Mouse (Mus musculus) midbrain, postnatal 0 days (tissue): ENCODE data around the gene Gm5134. TPM values are rescaled to one million over a fixed set of nuclear protein-coding genes. Genes with fewer than 3 reads are reported as not detected.

ENCODE experiments used
- ATAC-seq: fragments of 200-750 bp; cut with Nextera tagmentation; 2 replicates; pipeline ENCODE4 v1.8.0; 2017; ENCODE audit warnings: moderate number of reproducible peaks, mild to moderate bottlenecking, moderate TSS enrichment, moderate library complexity; ENCODE audit not compliant: low FRiP score
- DNase-seq: peaks from one replicate; pipeline ENCODE4 v3.0.0-alpha.2; 2015; ENCODE audit warnings: low spot score
- H3K27ac ChIP-seq: fragments of 300-500 bp; sonication (generic); 2 replicates; pipeline ENCODE4 v1.5.1; 2014; ENCODE audit warnings: low read depth, mild to moderate bottlenecking, low read length, mixed read lengths
- H3K27me3 ChIP-seq: fragments of 300-500 bp; sonication (generic); 2 replicates; pipeline ENCODE4 v1.6.1; 2014; ENCODE audit warnings: low read length, control low read depth, mixed read lengths; ENCODE audit not compliant: insufficient read depth
- H3K36me3 ChIP-seq: fragments of 300-500 bp; sonication (generic); 2 replicates; pipeline ENCODE4 v1.6.1; 2014; ENCODE audit warnings: low read length, control low read depth, mixed read lengths; ENCODE audit not compliant: insufficient read depth
- H3K4me1 ChIP-seq: fragments of 300-500 bp; sonication (generic); 2 replicates; pipeline ENCODE4 v1.6.1; 2014; ENCODE audit warnings: mild to moderate bottlenecking, control low read depth, antibody characterized with exemption, low read length, mixed read lengths; ENCODE audit not compliant: insufficient read depth
- H3K4me2 ChIP-seq: fragments of 300-500 bp; sonication (generic); 2 replicates; pipeline ENCODE4 v1.6.1; 2014; ENCODE audit warnings: low read depth, mild to moderate bottlenecking, low read length, mixed read lengths; ENCODE audit not compliant: poor library complexity, severe bottlenecking
- H3K4me3 ChIP-seq: fragments of 300-500 bp; sonication (generic); 2 replicates; pipeline ENCODE4 v1.5.1; 2014; ENCODE audit warnings: low read depth, mild to moderate bottlenecking, low read length, moderate library complexity
- H3K9ac ChIP-seq: fragments of 300-500 bp; sonication (generic); replicated peaks from 2 replicates; pipeline ENCODE4 v1.6.1; 2014; ENCODE audit warnings: mild to moderate bottlenecking, low read length, moderate library complexity, mixed read lengths; ENCODE audit not compliant: poor library complexity, severe bottlenecking
- H3K9me3 ChIP-seq: fragments of 300-500 bp; sonication (generic); 2 replicates; pipeline ENCODE4 v1.6.1; 2016; ENCODE audit warnings: low read length, control low read depth
- CTCF ChIP-seq: IDR thresholded peaks from 2 replicates; pipeline ENCODE4 v1.5.1; 2016; ENCODE audit warnings: antibody characterized with exemption, mild to moderate bottlenecking
- WGBS: fragments of 180-500 bp; shearing (Covaris S2); extraction: QIAGEN DNeasy Blood & Tissue Kit; methylation state at CpG from one replicate; pipeline ENCODE4 v1.1.7; 2014; 5-methylcytosine and 5-hydroxymethylcytosine counted together
- polyA plus RNA-seq: library from polyadenylated mRNA; unstranded; fragments of >200 nt; fragmentation: Nextera tagmentation; extraction: Ambion mirVana; gene quantifications from 2 replicates; pipeline ENCODE4 v1.2.1, GENCODE M21; 2015
- total RNA-seq: library from RNA; depleted of rRNA; stranded (reverse); fragments of >200 nt; gene quantifications from 2 replicates; pipeline ENCODE4 v1.2.3, GENCODE M21; 2014; rRNA removed

The Gm5134 gene
- total RNA-seq (not detected in 2 replicates), polyA plus RNA-seq (not detected in 2 replicates)

GRCm38 (mm10) chr10:75954381-75954811 lies at the start of gene Gm5134:
Gene Gm5134 (plus strand): TSS chr10:75954514.
- Histone ChIP-seq H3K4me1 (peaks cover 5% of the 10 kb centered on the region; the same call in 1 of the 2 replicates), H3K27me3 (0 out of 2 replicates have a peak, but pooled peaks cover 5% of the 10 kb centered on the region), H3K36me3 (no peaks in the 10 kb centered on the region), H3K27ac (no peak within 1 kb of the TSS), H3K9me3 (no peaks in the 10 kb centered on the region), H3K4me2 (peak within 1 kb of the TSS; percentile 24; the same call in 1 of the 2 replicates), H3K9ac (no peak within 1 kb of the TSS), H3K4me3 (no peak within 1 kb of the TSS)
- 31% methylated on average over 20 of the region's 20 CpGs for WGBS
- ATAC-seq (no peak), DNase-seq (no peak)
- no peak for TF ChIP-seq CTCF

GRCm38 (mm10) chr10:75906882-75907281 lies 47.4 kb upstream of the Gm5134 start:
- Histone ChIP-seq H3K9ac (no peak overlapping the region), H3K4me3 (no peak overlapping the region), H3K27ac (no peak overlapping the region), H3K4me1 (no peaks in the 10 kb centered on the region), H3K4me2 (no peak overlapping the region), H3K9me3 (no peaks in the 10 kb centered on the region), H3K36me3 (peaks cover 86% of the 10 kb centered on the region), H3K27me3 (no peaks in the 10 kb centered on the region)
- no peak for TF ChIP-seq CTCF
- WGBS, result 97% methylated on average over 4 of the region's 4 CpGs
- DNase-seq, result no peak
- ATAC-seq, result no peak

DNA sequence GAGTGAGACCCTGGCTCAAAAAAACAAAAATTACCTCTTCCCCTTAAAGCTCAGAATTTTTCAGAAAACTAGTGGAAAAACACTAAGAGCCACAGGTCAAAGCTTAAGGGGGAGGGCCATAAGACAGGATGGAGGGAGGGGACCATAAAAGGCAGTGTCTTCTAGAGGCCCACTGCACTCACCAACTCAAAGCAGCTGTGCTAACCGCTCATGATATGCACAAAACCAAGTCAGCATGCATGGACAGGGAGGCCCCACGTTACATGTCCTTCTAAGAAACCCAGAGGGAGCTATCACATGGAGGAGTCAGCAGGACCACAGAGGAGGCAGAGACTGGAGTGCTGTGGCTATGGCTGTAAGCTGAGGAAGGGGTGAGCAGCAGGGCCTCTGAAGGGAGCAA lies 43.6 kb upstream of the Gm5134 start:
- TF ChIP-seq CTCF, result no peak
- Histone ChIP-seq H3K9ac (no peak overlapping the region), H3K36me3 (peaks cover 69% of the 10 kb centered on the region), H3K4me2 (no peak overlapping the region), H3K27ac (no peak overlapping the region), H3K4me1 (no peaks in the 10 kb centered on the region), H3K27me3 (no peaks in the 10 kb centered on the region), H3K4me3 (no peak overlapping the region), H3K9me3 (no peaks in the 10 kb centered on the region)
- ATAC-seq (no peak), DNase-seq (no peak)
- WGBS, result 74% methylated on average over 2 of the region's 2 CpGs

DNA sequence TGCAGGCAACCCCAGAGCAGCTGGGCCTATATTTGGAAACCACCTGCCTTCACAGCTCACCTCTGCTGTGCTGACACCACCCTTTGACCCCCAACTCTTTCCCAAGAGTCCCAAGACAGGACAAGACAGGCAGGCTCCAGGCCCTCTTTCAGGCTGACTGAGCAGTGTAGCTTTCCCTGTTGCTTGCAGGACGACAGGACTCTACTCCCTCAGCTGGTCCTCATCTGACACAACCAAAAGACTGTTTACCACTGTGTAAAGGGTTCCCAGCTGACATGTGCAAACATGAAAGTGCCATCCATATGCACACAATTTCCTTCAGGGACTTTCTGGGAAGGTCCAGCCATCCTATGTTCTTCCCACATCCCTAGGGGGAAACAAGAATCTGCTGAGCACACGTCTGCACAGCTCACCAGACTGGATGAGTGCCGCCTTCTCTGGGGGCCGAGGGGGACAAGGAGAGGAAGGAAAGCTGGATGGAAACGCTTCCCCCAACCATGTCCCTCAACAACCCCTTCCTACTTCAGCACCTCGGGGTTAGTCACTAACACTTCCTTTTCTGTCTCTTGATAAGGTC lies 41.2 kb upstream of the Gm5134 start:
- ATAC-seq (no peak), DNase-seq (no peak)
- H3K4me1 ChIP-seq, result no peaks in the 10 kb centered on the region
- no peak for TF ChIP-seq CTCF
- H3K4me3 ChIP-seq, result no peak overlapping the region
- H3K9me3 ChIP-seq, result no peaks in the 10 kb centered on the region
- H3K27ac ChIP-seq, result no peak overlapping the region
- H3K36me3 ChIP-seq, result peaks cover 45% of the 10 kb centered on the region
- no peak overlapping the region for H3K4me2 ChIP-seq
- H3K9ac ChIP-seq, result no peak overlapping the region
- WGBS, result 76% methylated on average over 6 of the region's 6 CpGs
- H3K27me3 ChIP-seq, result no peaks in the 10 kb centered on the region

DNA sequence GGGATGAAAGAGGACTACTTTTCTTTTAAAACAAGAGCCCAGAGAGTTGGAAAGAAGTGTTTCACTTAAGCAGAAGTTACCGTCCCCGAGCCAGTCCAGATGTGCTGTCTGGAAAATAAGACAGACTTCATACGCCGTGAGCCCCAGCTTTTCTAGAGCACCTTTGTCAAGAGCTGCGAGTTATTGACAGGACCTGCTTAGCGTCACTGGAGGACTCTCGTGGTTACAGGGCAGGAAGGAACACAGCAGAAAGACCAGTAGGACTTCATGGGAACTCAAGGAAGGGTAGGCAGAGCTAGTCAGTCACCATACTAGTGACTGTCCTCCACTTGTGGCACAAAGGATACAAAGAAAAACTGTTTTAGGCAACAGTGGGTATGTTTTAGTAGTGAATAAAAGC lies 38.8 kb upstream of the Gm5134 start:
- no peak for ATAC-seq

DNA sequence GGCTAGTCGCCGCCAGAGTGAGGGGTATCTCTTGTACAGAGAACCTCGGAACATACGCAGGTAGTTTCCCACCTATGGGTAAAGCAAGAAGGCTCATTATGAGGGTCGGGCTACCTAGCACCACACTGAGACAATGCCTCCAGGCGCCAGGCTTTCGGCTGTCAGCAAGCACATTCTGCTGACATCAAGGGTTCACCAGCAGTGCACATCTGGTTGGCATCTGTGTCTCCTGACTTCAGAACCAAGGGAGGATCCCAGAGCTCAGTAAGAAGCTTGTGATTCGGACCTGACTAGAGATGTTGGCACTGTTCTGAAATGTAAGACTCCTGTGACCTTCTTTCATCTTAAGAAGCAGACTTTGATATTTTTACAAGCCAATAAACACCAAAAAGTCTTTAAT lies 37.5 kb upstream of the Gm5134 start:
- ATAC-seq, result no peak
- no peak overlapping the region for H3K4me2 ChIP-seq

More for the DNA sequence above, 38.8 kb upstream of the Gm5134 start:
- DNase-seq, result no peak
- Histone ChIP-seq H3K4me2 (no peak overlapping the region), H3K9me3 (no peaks in the 10 kb centered on the region), H3K27ac (no peak overlapping the region), H3K27me3 (no peaks in the 10 kb centered on the region), H3K4me1 (peaks cover 4% of the 10 kb centered on the region; the same call in 1 of the 2 replicates), H3K36me3 (peaks cover 29% of the 10 kb centered on the region), H3K4me3 (no peak overlapping the region), H3K9ac (no peak overlapping the region)
- 91% methylated on average over 7 of the region's 7 CpGs for WGBS
- TF ChIP-seq CTCF, result no peak

More for the DNA sequence above, 37.5 kb upstream of the Gm5134 start:
- Histone ChIP-seq H3K36me3 (peaks cover 17% of the 10 kb centered on the region), H3K9ac (no peak overlapping the region), H3K4me3 (no peak overlapping the region), H3K9me3 (no peaks in the 10 kb centered on the region), H3K4me1 (peaks cover 4% of the 10 kb centered on the region; the same call in 1 of the 2 replicates), H3K27ac (no peak overlapping the region), H3K27me3 (no peaks in the 10 kb centered on the region)
- TF ChIP-seq CTCF, result no peak
- DNase-seq, result no peak
- 78% methylated on average over 8 of the region's 8 CpGs for WGBS
